Mouse (Mus musculus) cerebellum, adult 8-10 months (tissue): ENCODE results near the gene Pam.

Experiments
- DNase-seq: peaks from one replicate; pipeline ENCODE4 v3.0.0; 2022

Pam gene

GRCm38 (mm10) chr1:98095246-98095990 is at the start of gene Pam:
Pam (minus strand) TSS chr1:98095646.
- DNase-seq: peak; percentile 47

GRCm38 (mm10) chr1:98144845-98145244 is 49.4 kb upstream of the Pam start:
- no peak for DNase-seq

- no peak for DNase-seq
Measured at GRCm38 (mm10) chr1:98131244-98131643, 35.8 kb upstream of the Pam start.

GRCm38 (mm10) chr1:98129561-98130347 is 34.3 kb upstream of the Pam start:
- DNase-seq: no peak

GRCm38 (mm10) chr1:98129111-98129510 is 33.7 kb upstream of the Pam start:
- DNase-seq: no peak

GRCm38 (mm10) chr1:98128338-98129096 is 33.1 kb upstream of the Pam start:
- no peak for DNase-seq

GRCm38 (mm10) chr1:98126268-98126667 is 30.8 kb upstream of the Pam start:
- no peak for DNase-seq

GRCm38 (mm10) chr1:98124727-98125126 is 29.3 kb upstream of the Pam start:
- no peak for DNase-seq

GRCm38 (mm10) chr1:98119595-98119994 is 24.1 kb upstream of the Pam start:
- no peak for DNase-seq

- DNase-seq: no peak
Measured at GRCm38 (mm10) chr1:98107599-98107998, 12.2 kb upstream of the Pam start.

- DNase-seq: no peak
Measured at GRCm38 (mm10) chr1:98099441-98099840, 4.0 kb upstream of the Pam start.

GRCm38 (mm10) chr1:98097957-98098729 is 2.7 kb upstream of the Pam start:
- no peak for DNase-seq

GRCm38 (mm10) chr1:98096396-98096935 is 1.0 kb upstream of the Pam start:
- DNase-seq: no peak

- no peak for DNase-seq
Measured at GRCm38 (mm10) chr1:98095991-98096330, 515 bp upstream of the Pam start.

GRCm38 (mm10) chr1:98094811-98095245 is 618 bp downstream of the Pam start:
- peak; percentile 16 for DNase-seq

GRCm38 (mm10) chr1:98089336-98089975 is 6.0 kb downstream of the Pam start:
- no peak for DNase-seq

GRCm38 (mm10) chr1:98086456-98086855 is 9.0 kb downstream of the Pam start:
- DNase-seq: no peak

GRCm38 (mm10) chr1:98084596-98085274 is 10.7 kb downstream of the Pam start:
- DNase-seq: no peak

GRCm38 (mm10) chr1:98083508-98083907 is 11.9 kb downstream of the Pam start:
- no peak for DNase-seq

- no peak for DNase-seq
Measured at GRCm38 (mm10) chr1:98082988-98083387, 12.5 kb downstream of the Pam start.

GRCm38 (mm10) chr1:98080431-98080830 is 15.0 kb downstream of the Pam start:
- no peak for DNase-seq
